Mouse (Mus musculus): Measurements from ENCODE around the gene Neurl2. TPM values are rescaled to one million over a fixed set of nuclear protein-coding genes. Genes with fewer than 3 reads are reported as not detected.

The Neurl2 gene
- 2.7 and 3.2 TPM in 2 replicates for polyA plus RNA-seq (2012; rRNA removed; ENCODE audit: low replicate concordance)

DNA sequence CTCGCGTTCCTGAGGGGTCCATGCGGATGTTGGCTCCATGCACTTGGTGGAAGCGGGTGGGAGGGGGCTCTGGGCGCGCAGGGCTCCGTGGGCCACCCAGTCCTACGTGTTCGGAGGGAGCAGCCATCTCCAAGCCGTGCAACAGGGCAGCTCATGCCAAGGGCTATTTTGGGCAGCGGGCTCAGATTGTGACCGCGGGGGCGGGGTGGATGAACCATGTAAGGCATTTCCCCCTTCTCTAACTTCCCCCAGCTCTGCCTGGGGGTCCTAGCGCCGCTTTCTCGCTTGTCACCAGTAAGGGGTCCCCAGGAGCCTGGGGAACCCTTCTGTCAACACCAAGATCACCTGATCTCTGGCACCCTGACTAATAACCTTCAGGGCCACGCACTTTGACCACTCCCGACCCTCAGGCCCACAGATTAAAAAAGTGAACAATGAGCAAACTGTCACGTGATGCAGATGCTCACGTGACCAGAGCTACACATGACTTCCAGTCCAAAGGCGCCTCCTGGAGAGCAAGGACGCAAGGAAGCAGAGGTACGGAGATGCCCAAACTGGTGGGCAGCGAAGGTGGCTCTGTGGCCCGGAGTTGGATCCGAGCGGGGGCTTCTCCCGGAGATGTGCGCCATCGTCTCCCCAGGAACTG lies at the start of gene Neurl2:
Neurl2 (minus strand) TSS at position 143 of the 646 bp plus-strand sequence.

DNA sequence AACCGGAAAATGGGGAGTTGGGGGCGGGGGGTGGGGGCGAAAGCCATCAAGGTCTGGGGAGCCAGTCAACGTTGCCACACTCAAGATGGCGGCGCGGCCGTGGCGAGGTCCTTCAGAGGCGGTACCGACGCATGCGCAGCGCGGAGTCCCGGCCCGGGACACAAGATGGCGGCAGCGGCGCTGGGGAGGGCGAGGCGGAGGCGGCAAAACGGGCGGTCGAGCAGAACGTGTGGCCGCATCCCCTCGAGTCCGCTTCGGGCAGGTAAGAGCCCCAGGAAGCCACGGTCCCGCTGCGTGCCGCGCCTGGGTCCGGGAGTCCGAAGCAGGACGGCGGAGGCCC lies 45.9 kb upstream of the Neurl2 start, which contains the start of gene Pcif1:
Pcif1 (plus strand) TSS at position 77 of the 340 bp plus-strand sequence.

DNA sequence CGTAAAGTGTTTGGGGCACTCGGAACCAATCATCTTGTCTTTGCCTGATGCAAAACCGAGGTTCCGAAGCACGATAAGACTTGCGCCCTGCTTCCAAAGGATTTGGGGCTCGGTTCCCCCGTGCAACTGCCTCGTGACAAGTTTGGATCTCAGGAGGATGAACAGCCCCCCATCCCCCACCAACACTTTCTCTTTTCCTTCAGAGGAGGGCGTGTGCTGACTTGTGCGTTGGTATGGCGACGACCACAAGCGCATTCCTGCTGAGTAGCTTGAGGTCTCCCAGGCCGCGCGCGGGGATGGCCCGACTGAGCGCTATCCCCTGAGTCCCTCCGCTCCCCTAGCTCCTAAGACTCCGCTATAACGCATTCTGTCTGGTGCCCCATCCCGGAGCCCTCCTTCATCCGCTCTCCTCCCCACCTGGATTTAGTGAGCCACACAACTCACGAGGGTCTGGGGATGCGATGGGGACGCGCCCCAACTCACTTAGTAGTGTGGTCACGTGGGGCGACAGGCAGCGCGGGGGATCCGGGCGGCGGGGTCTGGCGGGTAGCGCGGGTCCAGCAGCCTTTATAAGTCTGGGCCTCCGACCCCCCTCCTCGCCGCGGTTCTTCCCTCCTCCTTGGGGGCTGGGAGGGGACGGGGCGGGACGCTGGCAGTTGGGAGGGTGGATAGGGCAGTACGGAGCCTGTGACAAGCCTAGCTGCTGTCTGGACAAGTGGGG lies 24.0 kb upstream of the Neurl2 start, which contains the start of gene Pltp:
Pltp (minus strand) TSS at position 611 of the 721 bp plus-strand sequence.

DNA sequence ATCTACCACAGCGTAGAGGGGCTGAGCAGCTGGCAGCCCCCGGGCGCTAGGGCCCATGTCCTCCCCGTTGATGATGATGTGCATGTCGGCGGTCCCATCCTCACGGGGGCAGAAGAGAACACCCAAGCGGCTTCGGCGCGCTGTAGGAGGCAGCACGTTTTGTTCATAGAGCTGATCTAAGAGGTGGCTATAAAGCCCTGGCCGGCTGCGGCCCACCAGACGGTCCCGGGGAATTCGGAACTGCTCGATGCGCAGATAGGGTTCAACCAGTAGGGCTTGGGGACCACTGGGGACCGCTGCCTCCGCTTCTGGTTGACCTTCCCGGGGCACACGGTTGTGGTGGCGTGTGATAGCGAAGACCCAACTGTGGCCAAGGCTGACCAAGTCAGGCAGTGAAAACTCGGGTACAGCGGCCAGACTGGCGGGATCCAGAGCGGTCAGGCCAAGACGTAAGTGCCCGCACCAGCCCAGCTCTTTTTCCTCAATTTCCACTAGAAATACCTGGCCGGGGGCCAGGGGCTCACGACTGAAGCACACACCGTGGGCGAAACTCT lies 431 bp downstream of the Neurl2 start, which contains the start of gene Ctsa:
Ctsa (plus strand) TSS at position 126 of the 554 bp plus-strand sequence.

DNA sequence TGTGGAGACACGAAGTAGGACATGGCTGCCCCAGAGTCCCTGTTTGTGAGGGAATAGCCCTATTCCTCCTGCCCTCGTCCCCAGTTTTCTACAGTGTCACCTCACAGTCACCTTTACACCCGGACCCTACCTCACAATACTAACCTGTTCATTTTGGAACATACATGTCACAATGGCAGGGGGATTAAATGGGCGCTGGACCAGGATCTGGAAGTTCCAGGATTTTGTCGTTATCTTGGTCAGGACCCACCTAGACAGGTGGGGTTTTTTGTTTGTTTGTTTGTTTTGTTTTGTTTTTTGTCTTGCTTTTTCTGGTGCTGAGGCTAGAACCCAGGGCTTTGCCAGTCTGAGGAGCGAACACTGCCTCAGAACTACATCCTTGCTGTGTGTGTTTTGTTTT lies 4.8 kb downstream of the Neurl2 start, which contains the start of gene Spata25:
Spata25 (minus strand) TSS at position 101 of the 400 bp plus-strand sequence.

DNA sequence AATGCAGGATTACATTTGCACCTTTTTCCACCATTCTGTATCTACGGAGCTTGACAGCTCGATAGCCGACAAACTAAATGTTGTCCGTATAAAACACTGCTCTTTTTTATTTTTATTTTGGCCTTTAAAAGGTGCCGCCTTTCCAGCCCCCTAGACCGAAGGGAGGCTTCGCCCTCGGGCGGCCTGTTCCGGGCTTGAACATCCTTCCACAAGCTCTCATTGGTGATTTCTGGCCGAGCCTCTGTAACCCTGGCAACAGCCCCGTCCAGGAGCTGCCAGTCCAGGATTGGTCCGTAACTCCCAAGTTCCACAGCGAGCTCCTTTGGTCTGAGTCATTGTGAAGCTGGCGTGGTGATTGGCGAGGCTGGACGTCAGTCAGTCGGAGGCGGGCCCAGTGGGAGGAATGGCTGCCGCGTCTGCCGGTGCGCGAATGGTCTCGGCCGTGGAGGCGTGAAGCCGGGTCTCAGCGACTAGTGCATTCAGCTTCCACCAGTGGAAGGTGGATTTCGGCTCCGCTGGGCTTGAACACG lies 10.6 kb downstream of the Neurl2 start, which contains the start of gene Zswim1:
Zswim1 (plus strand) TSS at position 51 of the 530 bp plus-strand sequence.

DNA sequence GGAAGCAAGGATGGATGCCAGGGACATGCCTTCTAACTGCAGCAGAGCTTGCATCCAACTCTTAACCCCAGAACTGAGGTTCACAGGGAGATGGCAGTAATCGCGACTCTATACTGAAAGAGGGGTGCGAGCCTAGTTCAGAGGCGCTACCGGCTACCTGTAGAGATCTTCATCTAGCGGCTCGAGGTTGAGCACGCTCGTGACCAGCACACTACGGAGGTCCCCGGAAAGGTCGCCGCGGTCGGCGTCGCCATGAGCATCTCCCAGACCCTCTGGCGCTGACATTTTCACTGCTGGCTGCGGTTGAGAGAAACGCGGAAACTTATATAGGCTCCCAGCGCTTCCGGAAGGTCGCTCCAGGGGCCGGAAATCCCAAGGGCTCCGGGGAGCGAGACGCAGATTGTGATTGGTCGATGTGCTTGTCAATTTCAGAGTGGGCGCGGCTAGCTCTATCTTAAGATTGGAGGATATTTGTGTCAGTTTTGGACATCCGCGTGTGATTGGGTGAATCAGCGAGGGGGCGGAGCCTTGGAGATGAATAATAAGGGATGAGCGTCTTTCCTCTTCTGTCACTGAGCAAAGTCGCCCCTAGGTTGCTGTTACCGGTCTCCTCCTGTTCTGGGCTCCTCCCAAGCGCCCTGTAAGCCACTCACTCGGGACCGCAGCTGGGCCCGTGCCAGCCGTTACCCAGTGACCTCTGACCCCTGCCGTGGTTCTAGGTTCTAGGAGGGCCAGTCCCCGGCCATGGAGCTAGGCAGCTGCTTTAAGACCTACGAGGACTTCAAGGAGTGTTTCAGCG lies 28.5 kb downstream of the Neurl2 start, which contains the start of the genes Acot8 and Zswim3:
Acot8 (minus strand) TSS at position 350 of the 799 bp plus-strand sequence.
Zswim3 (plus strand) TSS at position 566 of the 799 bp plus-strand sequence.

DNA sequence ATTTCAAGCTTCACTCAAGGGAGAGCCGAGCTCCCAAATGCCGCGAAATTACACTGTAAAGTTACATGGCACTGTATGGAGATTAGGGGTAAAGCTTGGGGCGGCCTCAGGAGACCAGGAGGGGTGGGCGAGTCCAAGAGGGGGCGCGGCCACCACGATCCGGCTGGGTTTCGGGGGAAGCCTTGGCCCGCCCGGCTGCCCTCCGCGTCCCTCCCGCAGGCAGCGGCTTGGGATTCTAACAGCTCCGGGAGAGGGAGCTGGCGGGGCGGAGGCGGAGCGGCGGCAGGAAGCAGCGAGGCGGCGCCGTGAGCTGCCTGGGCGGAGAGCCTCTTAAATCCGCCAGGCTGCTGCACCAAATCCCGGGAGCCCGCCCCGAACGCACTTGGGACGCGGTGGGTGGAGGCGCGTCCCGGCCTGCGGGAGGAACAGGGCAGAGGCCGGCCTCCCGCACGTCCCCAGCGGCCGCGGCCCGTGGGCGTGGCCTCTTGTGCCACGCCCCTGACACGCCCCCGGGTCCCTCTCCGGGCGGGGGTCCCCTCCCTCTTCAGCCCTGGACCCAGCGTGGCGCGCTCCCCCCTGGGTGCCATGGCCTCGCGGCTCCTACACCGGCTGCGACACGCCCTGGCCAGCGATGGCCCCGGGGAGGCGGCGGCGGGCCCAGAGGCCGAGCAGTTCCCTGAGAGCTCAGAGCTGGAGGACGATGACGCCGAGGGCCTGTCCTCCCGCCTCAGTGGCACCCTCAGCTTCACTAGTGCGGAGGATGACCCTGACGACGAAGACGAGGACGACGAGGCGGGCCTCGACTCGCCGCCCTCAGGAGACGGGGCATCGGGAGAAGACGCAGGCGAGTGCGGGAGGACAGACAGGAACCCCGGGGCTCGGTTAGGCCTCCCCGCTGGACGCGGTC lies 47.5 kb downstream of the Neurl2 start, which contains the start of gene Snx21:
Snx21 (plus strand) TSS at position 343 of the 907 bp plus-strand sequence.

Other genes with a start within 250 kb of the Neurl2 start
- not detected in 2 replicates for gene Wfdc6a, start 248.0 kb downstream of the Neurl2 start, polyA plus RNA-seq (2012; rRNA removed; ENCODE audit: low replicate concordance)
- gene Eppin, start 239.9 kb downstream of the Neurl2 start, polyA plus RNA-seq (2012; rRNA removed; ENCODE audit: low replicate concordance) = not detected in 2 replicates
- not detected in 2 replicates for gene Wfdc6b, start 219.9 kb downstream of the Neurl2 start, polyA plus RNA-seq (2012; rRNA removed; ENCODE audit: low replicate concordance)
- gene Wfdc8, start 219.8 kb downstream of the Neurl2 start, polyA plus RNA-seq (2012; rRNA removed; ENCODE audit: low replicate concordance) = not detected in 2 replicates
- 0.16 TPM in 1 of 2 replicates, not detected in the other for gene Wfdc16, start 194.7 kb downstream of the Neurl2 start, polyA plus RNA-seq (2012; rRNA removed; ENCODE audit: low replicate concordance)
- 1.1 and 3.7 TPM in 2 replicates for gene Wfdc10, start 177.4 kb downstream of the Neurl2 start, polyA plus RNA-seq (2012; rRNA removed; ENCODE audit: low replicate concordance)
- not detected in 2 replicates for gene Wfdc9, start 176.9 kb downstream of the Neurl2 start, polyA plus RNA-seq (2012; rRNA removed; ENCODE audit: low replicate concordance)
- gene Wfdc11, start 159.4 kb downstream of the Neurl2 start, polyA plus RNA-seq (2012; rRNA removed; ENCODE audit: low replicate concordance) = not detected in 2 replicates
- 0.08 TPM in 1 of 2 replicates, not detected in the other for gene Wfdc13, start 148.3 kb downstream of the Neurl2 start, polyA plus RNA-seq (2012; rRNA removed; ENCODE audit: low replicate concordance)
- gene Spint4, start 135.0 kb downstream of the Neurl2 start, polyA plus RNA-seq (2012; rRNA removed; ENCODE audit: low replicate concordance) = not detected in 2 replicates
- gene Spint5, start 118.2 kb downstream of the Neurl2 start, polyA plus RNA-seq (2012; rRNA removed; ENCODE audit: low replicate concordance) = not detected in 2 replicates
- 1.2 TPM in 1 of 2 replicates, not detected in the other for gene Wfdc3, start 87.5 kb downstream of the Neurl2 start, polyA plus RNA-seq (2012; rRNA removed; ENCODE audit: low replicate concordance)
- 23.0 and 61.4 TPM in 2 replicates for gene Dnttip1, start 87.5 kb downstream of the Neurl2 start, polyA plus RNA-seq (2012; rRNA removed; ENCODE audit: low replicate concordance)
- 68.5 and 95.4 TPM in 2 replicates for gene Ube2c, start 63.6 kb downstream of the Neurl2 start, polyA plus RNA-seq (2012; rRNA removed; ENCODE audit: low replicate concordance)
- gene Tnnc2, start 53.5 kb downstream of the Neurl2 start, polyA plus RNA-seq (2012; rRNA removed; ENCODE audit: low replicate concordance) = not detected in 2 replicates
- 16.0 and 24.1 TPM in 2 replicates for gene Snx21, start 47.6 kb downstream of the Neurl2 start, polyA plus RNA-seq (2012; rRNA removed; ENCODE audit: low replicate concordance)
- gene Acot8, start 28.6 kb downstream of the Neurl2 start, polyA plus RNA-seq (2012; rRNA removed; ENCODE audit: low replicate concordance) = 157 and 164 TPM in 2 replicates
- gene Zswim3, start 28.4 kb downstream of the Neurl2 start, polyA plus RNA-seq (2012; rRNA removed; ENCODE audit: low replicate concordance) = 1.9 and 2.1 TPM in 2 replicates
- gene Zswim1, start 10.8 kb downstream of the Neurl2 start, polyA plus RNA-seq (2012; rRNA removed; ENCODE audit: low replicate concordance) = 7.2 and 8.6 TPM in 2 replicates
- not detected in 2 replicates for gene Spata25, start 4.9 kb downstream of the Neurl2 start, polyA plus RNA-seq (2012; rRNA removed; ENCODE audit: low replicate concordance)
- 283 and 318 TPM in 2 replicates for gene Ctsa, start 583 bp downstream of the Neurl2 start, polyA plus RNA-seq (2012; rRNA removed; ENCODE audit: low replicate concordance)
- gene Pltp, start 24.3 kb upstream of the Neurl2 start, polyA plus RNA-seq (2012; rRNA removed; ENCODE audit: low replicate concordance) = 28.5 and 38.0 TPM in 2 replicates
- gene Pcif1, start 45.8 kb upstream of the Neurl2 start, polyA plus RNA-seq (2012; rRNA removed; ENCODE audit: low replicate concordance) = 29.6 and 30.0 TPM in 2 replicates
- 25.0 and 27.2 TPM in 2 replicates for gene Zfp335, start 78.3 kb upstream of the Neurl2 start, polyA plus RNA-seq (2012; rRNA removed; ENCODE audit: low replicate concordance)
- 7.9 and 23.2 TPM in 2 replicates for gene Mmp9, start 107.3 kb upstream of the Neurl2 start, polyA plus RNA-seq (2012; rRNA removed; ENCODE audit: low replicate concordance)
- 0.52 and 1.1 TPM in 2 replicates for gene Slc12a5, start 127.3 kb upstream of the Neurl2 start, polyA plus RNA-seq (2012; rRNA removed; ENCODE audit: low replicate concordance)
- 16.9 and 17.2 TPM in 2 replicates for gene Ncoa5, start 201.4 kb upstream of the Neurl2 start, polyA plus RNA-seq (2012; rRNA removed; ENCODE audit: low replicate concordance)
- gene Cd40, start 222.2 kb upstream of the Neurl2 start, polyA plus RNA-seq (2012; rRNA removed; ENCODE audit: low replicate concordance) = 2.1 and 3.0 TPM in 2 replicates